Mouse (Mus musculus): ENCODE measurements around the gene Eri3.

Eri3 gene

GRCm38 (mm10) chr4:117623025-117623424 lies 72.9 kb downstream of the Eri3 start:
- DNase-seq (ENCODE audit: low spot score) = no peak

- no peak for DNase-seq (ENCODE audit: low spot score)
Observed at GRCm38 (mm10) chr4:117624660-117625059, 74.5 kb downstream of the Eri3 start.

GRCm38 (mm10) chr4:117628464-117628863 lies 78.3 kb downstream of the Eri3 start:
- DNase-seq (ENCODE audit: low spot score) = peak; percentile 27

- DNase-seq (ENCODE audit: low spot score) = no peak
Observed at GRCm38 (mm10) chr4:117630053-117630670, 80.0 kb downstream of the Eri3 start.

- no peak for DNase-seq (ENCODE audit: low spot score)
Observed at GRCm38 (mm10) chr4:117633527-117633926, 83.4 kb downstream of the Eri3 start.

GRCm38 (mm10) chr4:117634642-117635041 lies 84.5 kb downstream of the Eri3 start:
- DNase-seq (ENCODE audit: low spot score) = no peak

GRCm38 (mm10) chr4:117636152-117636551 lies 86.0 kb downstream of the Eri3 start:
- no peak for DNase-seq (ENCODE audit: low spot score)

- no peak for DNase-seq (ENCODE audit: low spot score)
Observed at GRCm38 (mm10) chr4:117636891-117637613, 86.9 kb downstream of the Eri3 start.

GRCm38 (mm10) chr4:117640925-117641703 lies 90.9 kb downstream of the Eri3 start:
- DNase-seq (ENCODE audit: low spot score) = peak; percentile 15

GRCm38 (mm10) chr4:117641804-117642203 lies 91.6 kb downstream of the Eri3 start:
- no peak for DNase-seq (ENCODE audit: low spot score)

- no peak for DNase-seq (ENCODE audit: low spot score)
Observed at GRCm38 (mm10) chr4:117645031-117645435, 94.9 kb downstream of the Eri3 start.

GRCm38 (mm10) chr4:117645859-117646258 lies 95.7 kb downstream of the Eri3 start:
- no peak for DNase-seq (ENCODE audit: low spot score)

GRCm38 (mm10) chr4:117646496-117646895 lies 96.3 kb downstream of the Eri3 start:
- no peak for DNase-seq (ENCODE audit: low spot score)

- no peak for DNase-seq (ENCODE audit: low spot score)
Observed at GRCm38 (mm10) chr4:117646926-117647755, 97.0 kb downstream of the Eri3 start.

GRCm38 (mm10) chr4:117651626-117652101 lies 101.5 kb downstream of the Eri3 start:
- peak; percentile 35 for DNase-seq (ENCODE audit: low spot score)

GRCm38 (mm10) chr4:117652727-117653126 lies 102.6 kb downstream of the Eri3 start:
- DNase-seq (ENCODE audit: low spot score) = no peak

GRCm38 (mm10) chr4:117654016-117654702 lies 104.0 kb downstream of the Eri3 start:
- no peak for DNase-seq (ENCODE audit: low spot score)

- DNase-seq (ENCODE audit: low spot score) = no peak
Observed at GRCm38 (mm10) chr4:117654703-117655499, 104.7 kb downstream of the Eri3 start.

GRCm38 (mm10) chr4:117655500-117655863 lies 105.3 kb downstream of the Eri3 start:
- DNase-seq (ENCODE audit: low spot score) = no peak

GRCm38 (mm10) chr4:117656961-117657360 lies 106.8 kb downstream of the Eri3 start:
- no peak for DNase-seq (ENCODE audit: low spot score)
